Mouse (Mus musculus): ENCODE data around the gene Epb41. TPM values are rescaled to one million over a fixed set of nuclear protein-coding genes. Genes with fewer than 3 reads are reported as not detected.
A peak's percentile ranks its signal among the peaks of the same experiment; 100 is the strongest.

Gene Epb41
- polyA plus RNA-seq, 1 experiment from 2014 or later: 123 TPM

- no peak overlapping the region for H3K4me3 ChIP-seq
- no peaks in the 10 kb centered on the region for H3K36me3 ChIP-seq (replicated peaks)
- DNase-seq (ENCODE audit: extremely low spot score, low spot score): peak; percentile 62
- 30% methylated on average over 7 of the region's 7 CpGs for WGBS
- peaks cover 26% of the 10 kb centered on the region for H3K27me3 ChIP-seq (ENCODE audit: poor library complexity, severe bottlenecking)
- H3K9me3 ChIP-seq: peaks cover 4% of the 10 kb centered on the region; the same call in 1 of the 2 replicates
- H3K4me1 ChIP-seq: peaks cover 11% of the 10 kb centered on the region
- H3K27ac ChIP-seq: no peak overlapping the region
These were observed 13.8 kb upstream of the Epb41 start for GRCm38 (mm10) chr4:132088921-132089320.

GRCm38 (mm10) chr4:132085114-132085513 lies 10.0 kb upstream of the Epb41 start:
- H3K9me3 ChIP-seq: peaks cover 4% of the 10 kb centered on the region; the same call in 1 of the 2 replicates
- no peak overlapping the region for H3K4me3 ChIP-seq
- no peak for DNase-seq (ENCODE audit: extremely low spot score, low spot score)
- H3K36me3 ChIP-seq (replicated peaks): no peaks in the 10 kb centered on the region
- H3K4me1 ChIP-seq: peaks cover 23% of the 10 kb centered on the region
- 82% methylated on average over 7 of the region's 7 CpGs for WGBS
- H3K27me3 ChIP-seq (ENCODE audit: poor library complexity, severe bottlenecking): peaks cover 55% of the 10 kb centered on the region
- H3K27ac ChIP-seq: no peak overlapping the region

GRCm38 (mm10) chr4:132080492-132080983 lies 5.4 kb upstream of the Epb41 start:
- DNase-seq (ENCODE audit: extremely low spot score, low spot score): no peak
- H3K27me3 ChIP-seq (ENCODE audit: poor library complexity, severe bottlenecking): peaks cover 80% of the 10 kb centered on the region
- H3K4me3 ChIP-seq: no peak overlapping the region
- H3K9me3 ChIP-seq: no peaks in the 10 kb centered on the region
- 79% methylated on average over 4 of the region's 4 CpGs for WGBS
- peaks cover 59% of the 10 kb centered on the region for H3K4me1 ChIP-seq
- no peaks in the 10 kb centered on the region for H3K36me3 ChIP-seq (replicated peaks)
- H3K27ac ChIP-seq: no peak overlapping the region

GRCm38 (mm10) chr4:132079555-132080275 lies 4.6 kb upstream of the Epb41 start:
- Histone ChIP-seq H3K27me3 (ENCODE audit: poor library complexity, severe bottlenecking) (peaks cover 75% of the 10 kb centered on the region), H3K4me1 (peaks cover 64% of the 10 kb centered on the region), H3K9me3 (no peaks in the 10 kb centered on the region), H3K36me3 (replicated peaks) (no peaks in the 10 kb centered on the region), H3K27ac (no peak overlapping the region), H3K4me3 (no peak overlapping the region)
- 19% methylated on average over 19 of the region's 19 CpGs for WGBS
- DNase-seq (ENCODE audit: extremely low spot score, low spot score): peak; percentile 77

- no peak for DNase-seq (ENCODE audit: extremely low spot score, low spot score)
- peaks cover 64% of the 10 kb centered on the region for H3K4me1 ChIP-seq
- no peaks in the 10 kb centered on the region for H3K9me3 ChIP-seq
- peaks cover 89% of the 10 kb centered on the region for H3K27me3 ChIP-seq (ENCODE audit: poor library complexity, severe bottlenecking)
- no peak overlapping the region; the same call in 1 of the 2 replicates for H3K27ac ChIP-seq
- 69% methylated on average over 7 of the region's 7 CpGs for WGBS
- no peaks in the 10 kb centered on the region for H3K36me3 ChIP-seq (replicated peaks)
- H3K4me3 ChIP-seq: no peak overlapping the region
These were observed 3.2 kb upstream of the Epb41 start for GRCm38 (mm10) chr4:132078296-132078714.

- no peaks in the 10 kb centered on the region for H3K9me3 ChIP-seq
- no peak overlapping the region for H3K27ac ChIP-seq
- no peaks in the 10 kb centered on the region for H3K36me3 ChIP-seq (replicated peaks)
- peaks cover 89% of the 10 kb centered on the region for H3K27me3 ChIP-seq (ENCODE audit: poor library complexity, severe bottlenecking)
- DNase-seq (ENCODE audit: extremely low spot score, low spot score): no peak
- H3K4me3 ChIP-seq: no peak overlapping the region
- 65% methylated on average over 7 of the region's 7 CpGs for WGBS
- H3K4me1 ChIP-seq: peaks cover 64% of the 10 kb centered on the region
These were observed 2.3 kb upstream of the Epb41 start for GRCm38 (mm10) chr4:132077445-132077844.

GRCm38 (mm10) chr4:132076480-132077405 lies 1.6 kb upstream of the Epb41 start:
- no peaks in the 10 kb centered on the region for H3K9me3 ChIP-seq
- peak overlapping the region; percentile 1; the same call in 1 of the 2 replicates for H3K4me3 ChIP-seq
- DNase-seq (ENCODE audit: extremely low spot score, low spot score): peak; percentile 59
- WGBS: 25% methylated on average over 20 of the region's 20 CpGs
- H3K27ac ChIP-seq: peak overlapping the region; percentile 20; the same call in 1 of the 2 replicates
- no peaks in the 10 kb centered on the region for H3K36me3 ChIP-seq (replicated peaks)
- peaks cover 92% of the 10 kb centered on the region for H3K27me3 ChIP-seq (ENCODE audit: poor library complexity, severe bottlenecking)
- peaks cover 64% of the 10 kb centered on the region for H3K4me1 ChIP-seq

GRCm38 (mm10) chr4:132075796-132076195 lies 675 bp upstream of the Epb41 start:
- peaks cover 64% of the 10 kb centered on the region for H3K4me1 ChIP-seq
- DNase-seq (ENCODE audit: extremely low spot score, low spot score): no peak

GRCm38 (mm10) chr4:132074077-132074932 lies 816 bp downstream of the Epb41 start, which contains the start of gene Gm10300:
Gene Gm10300, plus strand, starts transcription at chr4:132074697.
- under 1% methylated on average over 42 of the region's 42 CpGs for WGBS
- peak within 1 kb of the TSS; percentile 83 for H3K27ac ChIP-seq
- H3K27me3 ChIP-seq (ENCODE audit: poor library complexity, severe bottlenecking): peaks cover 86% of the 10 kb centered on the region

More at GRCm38 (mm10) chr4:132075796-132076195, 675 bp upstream of the Epb41 start:
- peaks cover 91% of the 10 kb centered on the region for H3K27me3 ChIP-seq (ENCODE audit: poor library complexity, severe bottlenecking)
- no peaks in the 10 kb centered on the region for H3K9me3 ChIP-seq
- H3K27ac ChIP-seq: no peak overlapping the region
- H3K4me3 ChIP-seq: peak overlapping the region; percentile 87
- WGBS: 24% methylated on average over 1 of the region's 1 CpGs
- H3K36me3 ChIP-seq (replicated peaks): no peaks in the 10 kb centered on the region

GRCm38 (mm10) chr4:132072946-132073345 lies 2.2 kb downstream of the Epb41 start:
- H3K4me3 ChIP-seq: peak overlapping the region; percentile 87
- peaks cover 73% of the 10 kb centered on the region for H3K27me3 ChIP-seq (ENCODE audit: poor library complexity, severe bottlenecking)
- peak overlapping the region; percentile 83; the same call in 1 of the 2 replicates for H3K27ac ChIP-seq
- H3K4me1 ChIP-seq: peaks cover 58% of the 10 kb centered on the region
- DNase-seq (ENCODE audit: extremely low spot score, low spot score): no peak
- no peaks in the 10 kb centered on the region for H3K9me3 ChIP-seq
- 58% methylated on average over 6 of the region's 6 CpGs for WGBS
- no peaks in the 10 kb centered on the region for H3K36me3 ChIP-seq (replicated peaks)

More at GRCm38 (mm10) chr4:132074077-132074932, 816 bp downstream of the Epb41 start, which contains the start of gene Gm10300:
- DNase-seq (ENCODE audit: extremely low spot score, low spot score): peak; percentile 55
- peak within 1 kb of the TSS; percentile 87 for H3K4me3 ChIP-seq
- peaks cover 67% of the 10 kb centered on the region for H3K4me1 ChIP-seq
- no peaks in the 10 kb centered on the region for H3K36me3 ChIP-seq (replicated peaks)
- H3K9me3 ChIP-seq: no peaks in the 10 kb centered on the region

GRCm38 (mm10) chr4:132072156-132072555 lies 3.0 kb downstream of the Epb41 start:
- WGBS: 79% methylated on average over 3 of the region's 3 CpGs
- Histone ChIP-seq H3K9me3 (no peaks in the 10 kb centered on the region), H3K4me1 (peaks cover 51% of the 10 kb centered on the region), H3K27me3 (ENCODE audit: poor library complexity, severe bottlenecking) (peaks cover 65% of the 10 kb centered on the region), H3K4me3 (no peak overlapping the region), H3K27ac (no peak overlapping the region), H3K36me3 (replicated peaks) (no peaks in the 10 kb centered on the region)
- DNase-seq (ENCODE audit: extremely low spot score, low spot score): no peak

GRCm38 (mm10) chr4:132071674-132072073 lies 3.4 kb downstream of the Epb41 start:
- Histone ChIP-seq H3K27me3 (ENCODE audit: poor library complexity, severe bottlenecking) (peaks cover 60% of the 10 kb centered on the region), H3K27ac (no peak overlapping the region), H3K4me3 (no peak overlapping the region), H3K36me3 (replicated peaks) (no peaks in the 10 kb centered on the region), H3K4me1 (peaks cover 49% of the 10 kb centered on the region), H3K9me3 (no peaks in the 10 kb centered on the region)
- DNase-seq (ENCODE audit: extremely low spot score, low spot score): no peak
- WGBS: 99% methylated on average over 2 of the region's 2 CpGs
